Mouse (Mus musculus): ENCODE results near the gene Glipr2. TPM values are rescaled to one million over a fixed set of nuclear protein-coding genes. Genes with fewer than 3 reads are reported as not detected.
A peak's percentile ranks its signal among the peaks of the same experiment; 100 is the strongest.

Gene Glipr2
- polyA plus RNA-seq, 1 experiment from 2014 or later, result 41.8 TPM

- no peak overlapping the region for H3K4me2 ChIP-seq (ENCODE audit: low read length)
- peaks cover 44% of the 10 kb centered on the region for H3K36me3 ChIP-seq (ENCODE audit: control insufficient read depth, insufficient read depth, low read length)
- 92% methylated on average over 5 of the region's 5 CpGs for WGBS
- no peak for DNase-seq (ENCODE audit: low spot score)
- no peak overlapping the region for H3K27ac ChIP-seq (ENCODE audit: low read depth, low read length)
- no peaks in the 10 kb centered on the region for H3K9me3 ChIP-seq (replicated peaks; ENCODE audit: control insufficient read depth, low read length)
- H3K9ac ChIP-seq (ENCODE audit: low read length), result no peak overlapping the region
- no peak overlapping the region for H3K4me3 ChIP-seq (ENCODE audit: low read depth, low read length)
- no peaks in the 10 kb centered on the region for H3K27me3 ChIP-seq (replicated peaks; ENCODE audit: control insufficient read depth, insufficient read depth, low read length)
- no peaks in the 10 kb centered on the region for H3K4me1 ChIP-seq (ENCODE audit: control insufficient read depth, insufficient read depth, low read length)
- no peak for ATAC-seq
Measured at GRCm38 (mm10) chr4:43941315-43941714, 15.9 kb upstream of the Glipr2 start.

GRCm38 (mm10) chr4:43942421-43942820, 14.8 kb upstream of the Glipr2 start:
- H3K4me1 ChIP-seq (ENCODE audit: control insufficient read depth, insufficient read depth, low read length), result no peaks in the 10 kb centered on the region
- no peak for DNase-seq (ENCODE audit: low spot score)
- H3K27ac ChIP-seq (ENCODE audit: low read depth, low read length), result no peak overlapping the region
- ATAC-seq, result no peak
- no peaks in the 10 kb centered on the region for H3K27me3 ChIP-seq (replicated peaks; ENCODE audit: control insufficient read depth, insufficient read depth, low read length)
- no peak overlapping the region for H3K9ac ChIP-seq (ENCODE audit: low read length)
- H3K4me2 ChIP-seq (ENCODE audit: low read length), result no peak overlapping the region
- H3K4me3 ChIP-seq (ENCODE audit: low read depth, low read length), result no peak overlapping the region
- no peaks in the 10 kb centered on the region for H3K9me3 ChIP-seq (replicated peaks; ENCODE audit: control insufficient read depth, low read length)
- H3K36me3 ChIP-seq (ENCODE audit: control insufficient read depth, insufficient read depth, low read length), result peaks cover 44% of the 10 kb centered on the region
- 89% methylated on average over 8 of the region's 8 CpGs for WGBS

- Histone ChIP-seq H3K9me3 (replicated peaks; ENCODE audit: control insufficient read depth, low read length) (no peaks in the 10 kb centered on the region), H3K4me1 (ENCODE audit: control insufficient read depth, insufficient read depth, low read length) (no peaks in the 10 kb centered on the region), H3K27me3 (replicated peaks; ENCODE audit: control insufficient read depth, insufficient read depth, low read length) (no peaks in the 10 kb centered on the region), H3K9ac (ENCODE audit: low read length) (no peak overlapping the region), H3K4me2 (ENCODE audit: low read length) (no peak overlapping the region), H3K4me3 (ENCODE audit: low read depth, low read length) (no peak overlapping the region), H3K36me3 (ENCODE audit: control insufficient read depth, insufficient read depth, low read length) (peaks cover 14% of the 10 kb centered on the region), H3K27ac (ENCODE audit: low read depth, low read length) (no peak overlapping the region)
- 97% methylated on average over 2 of the region's 2 CpGs for WGBS
- no peak for ATAC-seq
- no peak for DNase-seq (ENCODE audit: low spot score)
Measured at GRCm38 (mm10) chr4:43947571-43947970, 9.6 kb upstream of the Glipr2 start.

- peak overlapping the region; percentile 80 for H3K9ac ChIP-seq (ENCODE audit: low read length)
- 0% methylated on average over 26 of the region's 26 CpGs for WGBS
- peak overlapping the region; percentile 97 for H3K4me2 ChIP-seq (ENCODE audit: low read length)
- H3K36me3 ChIP-seq (ENCODE audit: control insufficient read depth, insufficient read depth, low read length), result no peaks in the 10 kb centered on the region
- H3K9me3 ChIP-seq (replicated peaks; ENCODE audit: control insufficient read depth, low read length), result no peaks in the 10 kb centered on the region
- H3K4me1 ChIP-seq (ENCODE audit: control insufficient read depth, insufficient read depth, low read length), result peaks cover 8% of the 10 kb centered on the region
- H3K27ac ChIP-seq (ENCODE audit: low read depth, low read length), result peak overlapping the region; percentile 70
- peak overlapping the region; percentile 75 for H3K4me3 ChIP-seq (ENCODE audit: low read depth, low read length)
- H3K27me3 ChIP-seq (replicated peaks; ENCODE audit: control insufficient read depth, insufficient read depth, low read length), result no peaks in the 10 kb centered on the region
- DNase-seq (ENCODE audit: low spot score) (peak; percentile 90), ATAC-seq (peak; percentile 87)
Measured at GRCm38 (mm10) chr4:43957846-43958461, 753 bp downstream of the Glipr2 start.

GRCm38 (mm10) chr4:43959523-43960179, 2.5 kb downstream of the Glipr2 start:
- H3K4me2 ChIP-seq (ENCODE audit: low read length), result no peak overlapping the region
- ATAC-seq (no peak), DNase-seq (ENCODE audit: low spot score) (no peak)

GRCm38 (mm10) chr4:43960207-43960606, 3.0 kb downstream of the Glipr2 start:
- peaks cover 8% of the 10 kb centered on the region for H3K4me1 ChIP-seq (ENCODE audit: control insufficient read depth, insufficient read depth, low read length)
- H3K4me2 ChIP-seq (ENCODE audit: low read length), result no peak overlapping the region
- no peaks in the 10 kb centered on the region for H3K9me3 ChIP-seq (replicated peaks; ENCODE audit: control insufficient read depth, low read length)
- 83% methylated on average over 6 of the region's 6 CpGs for WGBS
- H3K36me3 ChIP-seq (ENCODE audit: control insufficient read depth, insufficient read depth, low read length), result no peaks in the 10 kb centered on the region
- no peak overlapping the region for H3K27ac ChIP-seq (ENCODE audit: low read depth, low read length)
- no peak for ATAC-seq
- no peak overlapping the region for H3K9ac ChIP-seq (ENCODE audit: low read length)
- H3K27me3 ChIP-seq (replicated peaks; ENCODE audit: control insufficient read depth, insufficient read depth, low read length), result no peaks in the 10 kb centered on the region
- no peak overlapping the region for H3K4me3 ChIP-seq (ENCODE audit: low read depth, low read length)
- no peak for DNase-seq (ENCODE audit: low spot score)

More at GRCm38 (mm10) chr4:43959523-43960179, 2.5 kb downstream of the Glipr2 start:
- peaks cover 8% of the 10 kb centered on the region for H3K4me1 ChIP-seq (ENCODE audit: control insufficient read depth, insufficient read depth, low read length)
- H3K27ac ChIP-seq (ENCODE audit: low read depth, low read length), result no peak overlapping the region
- H3K9me3 ChIP-seq (replicated peaks; ENCODE audit: control insufficient read depth, low read length), result no peaks in the 10 kb centered on the region
- H3K36me3 ChIP-seq (ENCODE audit: control insufficient read depth, insufficient read depth, low read length), result no peaks in the 10 kb centered on the region
- H3K27me3 ChIP-seq (replicated peaks; ENCODE audit: control insufficient read depth, insufficient read depth, low read length), result no peaks in the 10 kb centered on the region
- no peak overlapping the region for H3K4me3 ChIP-seq (ENCODE audit: low read depth, low read length)
- H3K9ac ChIP-seq (ENCODE audit: low read length), result no peak overlapping the region
- 80% methylated on average over 9 of the region's 9 CpGs for WGBS

GRCm38 (mm10) chr4:43964326-43964833, 7.2 kb downstream of the Glipr2 start:
- Histone ChIP-seq H3K4me3 (ENCODE audit: low read depth, low read length) (no peak overlapping the region), H3K27me3 (replicated peaks; ENCODE audit: control insufficient read depth, insufficient read depth, low read length) (no peaks in the 10 kb centered on the region), H3K4me1 (ENCODE audit: control insufficient read depth, insufficient read depth, low read length) (no peaks in the 10 kb centered on the region), H3K9me3 (replicated peaks; ENCODE audit: control insufficient read depth, low read length) (no peaks in the 10 kb centered on the region), H3K36me3 (ENCODE audit: control insufficient read depth, insufficient read depth, low read length) (no peaks in the 10 kb centered on the region), H3K4me2 (ENCODE audit: low read length) (no peak overlapping the region), H3K27ac (ENCODE audit: low read depth, low read length) (no peak overlapping the region), H3K9ac (ENCODE audit: low read length) (no peak overlapping the region)
- ATAC-seq, result no peak
- no peak for DNase-seq (ENCODE audit: low spot score)
- 56% methylated on average over 2 of the region's 2 CpGs for WGBS

GRCm38 (mm10) chr4:43964951-43965684, 7.9 kb downstream of the Glipr2 start:
- H3K36me3 ChIP-seq (ENCODE audit: control insufficient read depth, insufficient read depth, low read length), result no peaks in the 10 kb centered on the region
- H3K27me3 ChIP-seq (replicated peaks; ENCODE audit: control insufficient read depth, insufficient read depth, low read length), result no peaks in the 10 kb centered on the region
- DNase-seq (ENCODE audit: low spot score), result no peak
- H3K4me2 ChIP-seq (ENCODE audit: low read length), result no peak overlapping the region
- 62% methylated on average over 4 of the region's 4 CpGs for WGBS
- H3K27ac ChIP-seq (ENCODE audit: low read depth, low read length), result no peak overlapping the region
- no peak overlapping the region for H3K4me3 ChIP-seq (ENCODE audit: low read depth, low read length)
- ATAC-seq, result no peak
- no peaks in the 10 kb centered on the region for H3K4me1 ChIP-seq (ENCODE audit: control insufficient read depth, insufficient read depth, low read length)
- no peaks in the 10 kb centered on the region for H3K9me3 ChIP-seq (replicated peaks; ENCODE audit: control insufficient read depth, low read length)
- H3K9ac ChIP-seq (ENCODE audit: low read length), result no peak overlapping the region
